Mouse (Mus musculus): ENCODE data around the gene Tbc1d16. TPM values are rescaled to one million over a fixed set of nuclear protein-coding genes. Genes with fewer than 3 reads are reported as not detected.

The Tbc1d16 gene
- polyA plus RNA-seq, 1 experiment, result 5.8 TPM

DNA sequence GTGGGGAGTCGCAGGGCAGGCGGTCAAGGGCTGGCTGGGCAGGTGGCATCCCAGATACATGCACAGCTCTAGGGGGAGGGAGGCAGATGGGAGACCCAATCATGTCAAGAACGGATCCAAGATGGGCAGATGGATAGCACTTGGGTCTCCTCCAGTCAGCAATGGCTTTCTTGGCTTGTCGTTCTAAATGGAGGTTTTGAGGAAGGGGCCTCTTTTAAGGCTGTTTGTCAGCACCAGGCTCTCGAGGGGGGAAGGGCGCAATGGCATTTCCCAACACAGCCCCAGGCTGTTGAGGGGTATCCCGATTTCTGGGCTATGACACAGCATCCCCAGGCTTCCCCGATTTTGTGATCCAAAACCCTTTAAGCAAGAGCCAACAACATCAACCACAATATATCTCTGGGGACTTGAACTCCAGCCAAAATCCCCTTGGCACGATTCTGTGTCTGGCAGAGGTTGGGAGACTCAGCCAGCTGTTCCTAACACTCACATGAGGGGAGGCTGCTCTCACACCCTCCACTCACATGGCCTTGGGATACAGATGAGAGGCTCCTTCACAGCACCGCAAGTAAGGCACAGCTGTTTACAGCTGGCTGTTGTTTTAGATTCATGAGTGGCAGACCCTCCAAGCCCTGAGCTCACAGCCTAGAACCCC, 18.8 kb downstream of the Tbc1d16 start:
- Histone ChIP-seq H3K4me1 (ENCODE audit: control insufficient read depth, insufficient read depth, low read length) (no peaks in the 10 kb centered on the region), H3K27ac (ENCODE audit: insufficient read depth, low read depth, low read length) (no peak overlapping the region), H3K4me3 (ENCODE audit: insufficient read depth, low read length) (no peak overlapping the region)
- TF ChIP-seq CTCF (IDR thresholded peaks at IDR 0.05; ENCODE audit: low read depth, low read length) (no peak), POLR2A (IDR thresholded peaks at IDR 0.05; ENCODE audit: borderline replicate concordance, low read depth, low read length) (no peak)

DNA sequence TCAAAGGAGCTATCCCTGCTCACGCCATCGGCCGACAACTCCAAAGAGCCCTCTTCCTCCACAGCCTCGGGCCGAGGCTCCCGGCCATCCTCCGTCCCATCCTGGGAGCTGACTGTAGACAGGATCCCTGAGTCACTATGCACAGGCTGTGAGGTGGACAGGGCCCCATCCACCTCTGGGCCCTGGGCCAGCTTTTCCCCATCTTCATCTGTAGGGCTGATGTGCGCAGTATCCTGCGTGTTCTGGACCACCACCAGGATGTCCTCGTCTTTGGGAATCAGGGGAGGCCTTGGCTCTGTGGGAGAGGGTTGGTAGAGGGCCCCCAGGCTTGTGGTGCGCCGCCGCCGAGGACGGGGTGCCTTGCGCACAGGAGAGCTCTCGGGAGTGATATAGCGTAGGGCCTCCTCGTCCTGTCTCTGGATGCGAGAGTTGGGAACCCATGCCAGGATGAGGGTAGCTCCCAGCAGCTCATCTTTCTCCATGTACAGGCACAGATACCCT, 19.4 kb downstream of the Tbc1d16 start:
- Histone ChIP-seq H3K27ac (ENCODE audit: insufficient read depth, low read depth, low read length) (no peak overlapping the region), H3K4me3 (ENCODE audit: insufficient read depth, low read length) (no peak overlapping the region), H3K4me1 (ENCODE audit: control insufficient read depth, insufficient read depth, low read length) (no peaks in the 10 kb centered on the region)
- TF ChIP-seq POLR2A (IDR thresholded peaks at IDR 0.05; ENCODE audit: borderline replicate concordance, low read depth, low read length), result no peak
- TF ChIP-seq CTCF (IDR thresholded peaks at IDR 0.05; ENCODE audit: low read depth, low read length), result no peak

- H3K27ac ChIP-seq (ENCODE audit: insufficient read depth, low read depth, low read length), result no peak overlapping the region
- no peak overlapping the region for H3K4me3 ChIP-seq (ENCODE audit: insufficient read depth, low read length)
- no peaks in the 10 kb centered on the region for H3K4me1 ChIP-seq (ENCODE audit: control insufficient read depth, insufficient read depth, low read length)
- TF ChIP-seq CTCF (IDR thresholded peaks at IDR 0.05; ENCODE audit: low read depth, low read length) (no peak), POLR2A (IDR thresholded peaks at IDR 0.05; ENCODE audit: borderline replicate concordance, low read depth, low read length) (no peak)
Observed at GRCm38 (mm10) chr11:119207986-119208385, 20.3 kb downstream of the Tbc1d16 start.

DNA sequence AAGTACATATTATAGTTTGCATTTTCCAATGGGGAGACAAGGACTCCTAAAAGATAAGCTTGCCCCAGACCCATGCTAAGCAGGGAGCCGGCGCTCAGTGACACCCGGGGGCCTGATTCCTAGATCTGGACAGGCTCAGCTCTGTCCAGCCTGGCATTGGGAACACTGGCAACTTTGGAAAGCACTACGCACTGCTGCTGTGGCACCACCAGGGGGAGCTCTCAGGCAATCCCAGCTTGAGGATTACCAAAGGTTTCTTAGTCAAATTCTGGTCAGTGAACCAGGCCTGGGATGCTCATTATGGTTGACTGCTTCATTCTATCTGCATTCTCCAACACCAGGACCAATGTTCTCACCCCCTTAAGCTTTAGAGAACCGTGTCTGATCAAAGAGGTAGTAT, 21.7 kb downstream of the Tbc1d16 start:
- TF ChIP-seq CTCF (IDR thresholded peaks at IDR 0.05; ENCODE audit: low read depth, low read length), result peak; percentile 91
- TF ChIP-seq POLR2A (IDR thresholded peaks at IDR 0.05; ENCODE audit: borderline replicate concordance, low read depth, low read length), result no peak
- H3K4me3 ChIP-seq (ENCODE audit: insufficient read depth, low read length), result no peak overlapping the region
- no peaks in the 10 kb centered on the region for H3K4me1 ChIP-seq (ENCODE audit: control insufficient read depth, insufficient read depth, low read length)
- H3K27ac ChIP-seq (ENCODE audit: insufficient read depth, low read depth, low read length), result no peak overlapping the region

DNA sequence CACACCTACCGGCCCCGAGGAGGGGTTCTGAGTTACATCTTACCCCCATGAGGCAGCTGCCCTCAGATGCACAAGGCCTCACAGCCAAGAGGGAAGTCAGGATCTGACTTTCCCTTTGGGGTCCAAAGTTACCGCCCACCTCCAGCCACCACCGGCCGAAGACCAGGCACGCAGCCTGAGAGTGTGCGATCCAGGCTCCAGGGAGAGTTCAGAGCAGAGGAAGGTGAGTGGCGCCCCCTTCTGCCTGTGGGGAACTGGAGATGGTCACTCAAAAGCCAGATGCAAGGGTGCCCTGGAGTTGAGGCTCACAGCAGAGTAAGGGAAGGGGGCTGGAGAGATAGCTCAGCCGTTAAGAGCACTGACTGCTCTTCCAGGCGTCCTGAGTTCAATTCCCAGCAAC, 22.6 kb downstream of the Tbc1d16 start:
- no peak overlapping the region for H3K27ac ChIP-seq (ENCODE audit: insufficient read depth, low read depth, low read length)
- no peaks in the 10 kb centered on the region for H3K4me1 ChIP-seq (ENCODE audit: control insufficient read depth, insufficient read depth, low read length)
- H3K4me3 ChIP-seq (ENCODE audit: insufficient read depth, low read length), result no peak overlapping the region
- no peak for TF ChIP-seq POLR2A (IDR thresholded peaks at IDR 0.05; ENCODE audit: borderline replicate concordance, low read depth, low read length)

- H3K4me1 ChIP-seq (ENCODE audit: control insufficient read depth, insufficient read depth, low read length), result no peaks in the 10 kb centered on the region
- no peak overlapping the region for H3K4me3 ChIP-seq (ENCODE audit: insufficient read depth, low read length)
- H3K27ac ChIP-seq (ENCODE audit: insufficient read depth, low read depth, low read length), result no peak overlapping the region
- no peak for TF ChIP-seq POLR2A (IDR thresholded peaks at IDR 0.05; ENCODE audit: borderline replicate concordance, low read depth, low read length)
- peak; percentile 57; the same call in 1 of the 2 replicates for TF ChIP-seq CTCF (IDR thresholded peaks at IDR 0.05; ENCODE audit: low read depth, low read length)
Observed at GRCm38 (mm10) chr11:119203423-119203822, 24.9 kb downstream of the Tbc1d16 start.

DNA sequence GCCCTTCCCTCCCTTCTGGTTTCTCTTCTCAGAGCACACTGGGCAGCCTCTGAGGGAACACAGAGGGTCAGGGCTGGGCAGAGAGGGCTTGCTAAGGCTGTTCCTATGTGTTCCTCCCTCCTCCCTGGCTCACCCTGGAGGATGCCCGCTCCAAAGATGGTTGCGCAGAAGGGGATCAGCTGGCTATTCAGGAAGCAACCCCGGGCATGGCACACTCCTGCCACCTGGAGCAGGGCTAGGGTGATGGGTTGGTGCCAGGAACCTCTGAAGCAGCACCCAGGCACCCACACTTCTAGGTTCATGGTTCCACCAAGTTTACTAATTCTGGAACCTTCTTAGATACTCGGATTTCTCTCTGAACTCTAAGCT, 29.1 kb downstream of the Tbc1d16 start:
- no peaks in the 10 kb centered on the region for H3K4me1 ChIP-seq (ENCODE audit: control insufficient read depth, insufficient read depth, low read length)
- no peak overlapping the region for H3K27ac ChIP-seq (ENCODE audit: insufficient read depth, low read depth, low read length)
- H3K4me3 ChIP-seq (ENCODE audit: insufficient read depth, low read length), result no peak overlapping the region
- TF ChIP-seq CTCF (IDR thresholded peaks at IDR 0.05; ENCODE audit: low read depth, low read length), result no peak
- no peak for TF ChIP-seq POLR2A (IDR thresholded peaks at IDR 0.05; ENCODE audit: borderline replicate concordance, low read depth, low read length)

GRCm38 (mm10) chr11:119198564-119199232, 29.6 kb downstream of the Tbc1d16 start:
- TF ChIP-seq POLR2A (IDR thresholded peaks at IDR 0.05; ENCODE audit: borderline replicate concordance, low read depth, low read length) (no peak), CTCF (IDR thresholded peaks at IDR 0.05; ENCODE audit: low read depth, low read length) (0 out of 2 replicates have a peak, but pooled peaks have one; percentile 27)
- no peaks in the 10 kb centered on the region for H3K4me1 ChIP-seq (ENCODE audit: control insufficient read depth, insufficient read depth, low read length)
- no peak overlapping the region for H3K4me3 ChIP-seq (ENCODE audit: insufficient read depth, low read length)
- H3K27ac ChIP-seq (ENCODE audit: insufficient read depth, low read depth, low read length), result no peak overlapping the region

DNA sequence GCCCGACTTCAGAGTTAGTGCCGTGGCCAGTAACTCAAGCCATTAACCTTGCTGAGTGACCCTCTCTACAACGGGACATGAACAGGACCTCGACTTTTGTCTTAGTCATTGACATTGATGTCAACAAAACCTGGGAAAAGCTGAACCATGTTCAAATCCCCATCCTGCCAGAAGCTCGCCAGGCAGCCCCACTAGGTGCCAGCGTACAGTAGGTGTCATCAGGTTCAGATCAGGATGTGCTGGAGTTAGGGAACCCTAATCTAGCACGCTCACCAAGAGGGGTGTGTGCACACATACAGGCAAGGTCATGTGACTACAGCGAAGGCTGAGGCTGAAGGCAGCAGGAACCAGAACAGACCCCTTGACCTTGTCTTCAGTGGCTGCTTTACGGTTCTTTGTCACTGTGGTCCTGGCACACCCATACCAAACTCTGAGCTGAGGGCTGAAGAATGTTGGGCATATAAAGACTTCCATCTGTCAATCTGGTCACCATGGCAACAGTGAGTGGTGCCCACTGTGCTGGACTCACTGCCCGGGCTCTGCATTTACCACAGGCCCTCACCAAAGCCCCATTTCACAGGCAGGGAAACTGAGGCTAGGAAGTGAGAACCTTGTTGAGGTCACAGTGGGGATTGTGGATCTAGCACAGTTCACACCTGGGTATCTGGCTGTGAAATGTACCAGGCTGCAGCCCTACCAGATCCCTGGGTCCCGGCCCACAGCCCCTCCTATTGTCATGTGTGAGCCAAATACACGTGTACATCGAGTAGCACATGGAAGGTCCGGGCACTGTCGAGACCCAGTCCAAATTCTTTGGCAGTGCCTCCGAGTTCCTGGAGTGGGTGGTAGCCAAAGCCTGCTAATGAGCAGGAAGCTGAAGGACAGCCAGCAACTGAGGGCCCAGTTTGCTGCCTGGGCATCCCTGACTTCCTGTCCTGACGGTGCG, 30.4 kb downstream of the Tbc1d16 start:
- TF ChIP-seq POLR2A (IDR thresholded peaks at IDR 0.05; ENCODE audit: borderline replicate concordance, low read depth, low read length), result no peak
- no peak for TF ChIP-seq CTCF (IDR thresholded peaks at IDR 0.05; ENCODE audit: low read depth, low read length)
- no peaks in the 10 kb centered on the region for H3K4me1 ChIP-seq (ENCODE audit: control insufficient read depth, insufficient read depth, low read length)
- H3K27ac ChIP-seq (ENCODE audit: insufficient read depth, low read depth, low read length), result no peak overlapping the region
- H3K4me3 ChIP-seq (ENCODE audit: insufficient read depth, low read length), result no peak overlapping the region

All from bone marrow macrophage, adult 2 months (primary cell).